Mouse (Mus musculus) liver, embryonic 14.5 days (tissue): ENCODE data around the gene Rad17. TPM values are rescaled to one million over a fixed set of nuclear protein-coding genes. Genes with fewer than 3 reads are reported as not detected.
A peak's percentile ranks its signal among the peaks of the same experiment; 100 is the strongest.

ENCODE experiments used
- ATAC-seq: fragments of 200-750 bp; cut with Nextera tagmentation; 2 replicates; pipeline ENCODE4 v1.8.0; 2017; ENCODE audit warnings: moderate number of reproducible peaks, mild to moderate bottlenecking, moderate library complexity; ENCODE audit not compliant: insufficient read depth
- DNase-seq, 3 experiments: peaks; one replicate each; pipeline ENCODE4 v3.0.0-alpha.2; 2012 to 2013; ENCODE audit warnings: low read depth in 3 of 3, low spot score in 3 of 3
- H3K27ac ChIP-seq: fragments of 300-500 bp; sonication (generic); 2 replicates; pipeline ENCODE4 v1.5.1; 2014; ENCODE audit warnings: moderate library complexity, mild to moderate bottlenecking, control low read depth, inconsistent platforms
- H3K27me3 ChIP-seq: fragments of 300-500 bp; sonication (generic); 2 replicates; pipeline ENCODE4 v1.6.1; 2014; ENCODE audit warnings: mild to moderate bottlenecking, low read length, moderate library complexity; ENCODE audit not compliant: control insufficient read depth, insufficient read depth
- H3K36me3 ChIP-seq: fragments of 300-500 bp; sonication (generic); replicated peaks from 2 replicates; pipeline ENCODE4 v1.6.1; 2014; ENCODE audit warnings: low read depth; ENCODE audit not compliant: control insufficient read depth, insufficient read depth
- H3K4me1 ChIP-seq, 2 experiments: fragments of 200-500 bp in 1 of 2; fragments of 300-500 bp in 1 of 2; sonication (generic) in 1 of 2; replicated peaks; 2 replicates each; pipeline ENCODE4 v1.6.1; 2012 to 2014; ENCODE audit warnings: antibody characterized with exemption in 1 of 2, inconsistent platforms in 1 of 2, low read length in 1 of 2; ENCODE audit not compliant: control insufficient read depth in 2 of 2, insufficient read depth in 2 of 2
- H3K4me2 ChIP-seq: fragments of 300-500 bp; sonication (generic); 2 replicates; pipeline ENCODE4 v1.6.1; 2014; ENCODE audit warnings: low read depth, mild to moderate bottlenecking, control low read depth, moderate library complexity
- H3K4me3 ChIP-seq, 2 experiments: fragments of 200-500 bp in 1 of 2; fragments of 300-500 bp in 1 of 2; sonication (generic) in 1 of 2; 2 replicates each; pipeline ENCODE4 v1.5.1; 2012 to 2014; ENCODE audit warnings: low read depth in 2 of 2, low read length in 2 of 2, mild to moderate bottlenecking in 2 of 2, control low read depth in 1 of 2, inconsistent platforms in 1 of 2, moderate library complexity in 1 of 2; ENCODE audit not compliant: insufficient read depth in 1 of 2
- H3K9ac ChIP-seq: fragments of 300-500 bp; sonication (generic); replicated peaks from 2 replicates; pipeline ENCODE4 v1.6.1; 2014; ENCODE audit warnings: mild to moderate bottlenecking, control low read depth, moderate library complexity
- H3K9me3 ChIP-seq: fragments of 300-500 bp; sonication (generic); 2 replicates; pipeline ENCODE4 v1.6.1; 2016; ENCODE audit warnings: low read length, mixed read lengths; ENCODE audit not compliant: control insufficient read depth
- CTCF ChIP-seq: IDR thresholded peaks from 2 replicates; pipeline ENCODE4 v1.5.1; 2016; ENCODE audit warnings: antibody characterized with exemption, low read depth, control low read depth
- EP300 ChIP-seq: IDR thresholded peaks from 2 replicates; pipeline ENCODE4 v1.6.1; 2016; ENCODE audit warnings: antibody characterized with exemption, low read depth
- WGBS: fragments of 180-500 bp; shearing (Covaris S2); extraction: QIAGEN DNeasy Blood & Tissue Kit; methylation state at CpG from one replicate; pipeline ENCODE4 v1.1.7; 2014; ENCODE audit not compliant: insufficient replicate concordance; 5-methylcytosine and 5-hydroxymethylcytosine counted together
- polyA plus RNA-seq, 2 experiments: library from polyadenylated mRNA; depleted of rRNA in 1 of 2; stranded (reverse) in 1 of 2; unstranded in 1 of 2; fragments of >200 nt; fragmentation: Nextera tagmentation in 1 of 2; extraction: Ambion mirVana in 1 of 2; gene quantifications; 2 replicates each; pipeline versions ENCODE4 v1.2.1 to v1.2.3; 2012 to 2014

The Rad17 gene
- polyA plus RNA-seq, 2 experiments = 8.5 to 13.6 TPM

DNA sequence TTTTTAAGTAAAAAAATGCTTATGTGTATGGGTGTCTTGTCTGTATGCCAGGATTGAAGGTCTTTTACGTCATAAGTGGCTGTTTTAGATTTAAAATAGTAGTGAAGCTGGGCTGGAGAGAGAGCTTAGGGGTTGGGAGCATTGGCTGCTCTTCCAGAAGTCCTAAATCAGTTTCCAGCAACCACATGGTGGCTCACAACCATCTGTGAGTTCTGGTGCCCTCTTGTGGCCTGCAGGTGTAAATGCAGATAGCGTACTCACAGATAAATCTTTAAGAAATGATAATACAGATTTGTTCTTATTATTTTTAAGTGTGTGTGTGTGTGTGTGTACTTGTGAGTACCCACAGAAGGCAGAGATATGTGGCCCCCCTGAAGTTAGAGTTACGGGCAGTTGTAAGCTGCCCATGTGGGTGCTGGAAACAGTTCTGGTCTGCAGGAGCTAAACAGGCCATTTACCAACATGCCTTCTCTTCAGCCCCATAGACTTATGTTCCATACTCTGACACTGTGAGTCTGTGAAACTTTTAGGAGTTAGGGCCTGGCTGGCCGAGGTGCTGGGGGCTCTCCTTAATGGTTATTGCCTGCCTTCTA is 9.1 kb upstream of the Rad17 start:
- Histone ChIP-seq H3K9ac (no peak overlapping the region), H3K27ac (no peak overlapping the region), H3K4me3 (no peak overlapping the region), H3K4me2 (no peak overlapping the region), H3K9me3 (no peaks in the 10 kb centered on the region), H3K27me3 (no peaks in the 10 kb centered on the region), H3K36me3 (peaks cover 4% of the 10 kb centered on the region), H3K4me1 (no peaks in the 10 kb centered on the region)
- TF ChIP-seq CTCF (peak; percentile 92), EP300 (no peak)
- ATAC-seq = 0 out of 2 replicates have a peak, but pooled peaks have one; percentile 28
- peak in 2 of 3 experiments; percentile 49 to 61 for DNase-seq
- WGBS = 27% methylated on average over 4 of the region's 4 CpGs

DNA sequence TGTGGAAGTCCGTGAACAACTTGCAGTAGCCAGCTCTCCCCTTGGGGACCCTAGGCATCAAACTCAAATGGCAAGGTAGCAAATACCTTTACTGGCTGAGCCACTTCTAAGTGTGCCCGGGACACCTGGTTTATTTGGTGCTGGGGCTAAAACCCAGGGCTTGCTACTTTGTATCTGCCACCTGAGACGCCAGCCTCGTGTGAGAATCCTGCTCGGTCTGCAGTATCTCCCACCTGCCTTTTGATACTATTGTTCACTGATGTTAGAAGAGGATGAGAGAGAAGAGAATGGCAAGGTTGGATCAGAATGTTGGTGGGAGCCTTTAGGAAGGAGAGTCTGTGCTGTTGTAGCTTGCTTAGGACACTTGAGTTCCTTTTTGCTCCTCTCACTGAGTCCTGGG is 7.2 kb upstream of the Rad17 start:
- H3K4me1 ChIP-seq = no peaks in the 10 kb centered on the region
- no peak overlapping the region for H3K27ac ChIP-seq
- ATAC-seq (no peak), DNase-seq (no peak)
- peaks cover 11% of the 10 kb centered on the region for H3K36me3 ChIP-seq
- no peak overlapping the region for H3K4me3 ChIP-seq
- 80% methylated on average over 5 of the region's 5 CpGs for WGBS
- H3K4me2 ChIP-seq = no peak overlapping the region
- no peak overlapping the region for H3K9ac ChIP-seq
- TF ChIP-seq EP300 = no peak
- TF ChIP-seq CTCF = no peak
- no peaks in the 10 kb centered on the region for H3K9me3 ChIP-seq
- no peaks in the 10 kb centered on the region for H3K27me3 ChIP-seq

GRCm38 (mm10) chr13:100651439-100652186 is 762 bp upstream of the Rad17 start, which contains the start of gene Taf9:
Gene Taf9, plus strand, starts transcription at chr13:100651579.
- ATAC-seq (peak; percentile 70), DNase-seq (peak in 1 of 3 experiments; percentile 14)
- peak within 1 kb of the TSS; percentile 98 for H3K4me2 ChIP-seq
- H3K4me1 ChIP-seq = peaks cover 0 to 5% of the 10 kb centered on the region in 2 experiments; a peak in 2 of 4 replicates
- H3K4me3 ChIP-seq = peak within 1 kb of the TSS; percentile 97 to 99
- under 1% methylated on average over 57 of the region's 63 CpGs for WGBS
- H3K27me3 ChIP-seq = no peaks in the 10 kb centered on the region
- H3K9ac ChIP-seq = peak within 1 kb of the TSS; percentile 93
- H3K36me3 ChIP-seq = peaks cover 16% of the 10 kb centered on the region
- no peaks in the 10 kb centered on the region for H3K9me3 ChIP-seq
- no peak for TF ChIP-seq CTCF
- TF ChIP-seq EP300 = no peak; the same call in 1 of the 2 replicates
- peak within 1 kb of the TSS; percentile 83 for H3K27ac ChIP-seq

GRCm38 (mm10) chr13:100648223-100648622 is 2.6 kb downstream of the Rad17 start:
- WGBS = 86% methylated on average over 8 of the region's 8 CpGs
- H3K27me3 ChIP-seq = no peaks in the 10 kb centered on the region
- H3K9me3 ChIP-seq = no peaks in the 10 kb centered on the region
- peaks cover 0 to 5% of the 10 kb centered on the region in 2 experiments; a peak in 2 of 4 replicates for H3K4me1 ChIP-seq
- H3K4me3 ChIP-seq = no peak overlapping the region
- DNase-seq (no peak), ATAC-seq (no peak)
- TF ChIP-seq CTCF (no peak), EP300 (no peak)
- no peak overlapping the region for H3K4me2 ChIP-seq
- H3K36me3 ChIP-seq = peaks cover 27% of the 10 kb centered on the region
- H3K27ac ChIP-seq = no peak overlapping the region
- H3K9ac ChIP-seq = no peak overlapping the region

GRCm38 (mm10) chr13:100642471-100643209 is 8.2 kb downstream of the Rad17 start:
- ATAC-seq = no peak
- TF ChIP-seq EP300 = no peak
- no peak for TF ChIP-seq CTCF
- Histone ChIP-seq H3K4me3 (no peak overlapping the region), H3K27me3 (no peaks in the 10 kb centered on the region), H3K27ac (no peak overlapping the region), H3K9me3 (no peaks in the 10 kb centered on the region), H3K4me1 (no peaks in the 10 kb centered on the region), H3K4me2 (no peak overlapping the region), H3K9ac (no peak overlapping the region), H3K36me3 (peaks cover 49% of the 10 kb centered on the region)
- no peak for DNase-seq
- 77% methylated on average over 4 of the region's 4 CpGs for WGBS
